ENCODE assay signal across 8 mouse cellular contexts in the genomic region with DNA sequence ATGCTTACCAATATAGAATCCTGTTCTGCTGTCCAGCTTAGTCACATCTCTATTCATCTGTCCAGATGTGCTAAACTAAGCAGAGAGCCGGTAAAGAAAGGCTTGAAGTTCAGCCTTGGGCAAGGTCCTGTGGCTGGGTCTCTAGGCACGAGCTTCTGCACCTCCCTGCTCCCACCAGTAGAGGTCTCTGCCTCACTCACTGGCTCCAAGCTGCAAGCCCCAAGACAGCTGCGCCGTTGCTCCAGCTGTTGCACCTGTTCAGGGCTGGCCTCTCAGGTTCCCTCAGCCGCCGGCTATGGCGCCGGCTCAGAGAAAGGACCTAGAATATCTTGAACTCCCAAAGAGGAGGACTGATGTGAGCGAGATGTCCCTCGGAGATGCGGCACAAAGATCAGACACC. TPM values are rescaled to one million over a fixed set of nuclear protein-coding genes. Genes with fewer than 3 reads are reported as not detected.
DNase-seq lines count a peak whose midpoint lies in the region; ATAC-seq lines count a peak whose summit lies in the region.

No protein-coding gene starts in this region.

- no peak overlapping the region for H3K4me3 ChIP-seq in heart, embryonic 16.5 days (ENCODE audit: low read length)

- no peaks in the 10 kb centered on the region for H3K36me3 ChIP-seq in heart, embryonic 16.5 days (ENCODE audit: control insufficient read depth, insufficient read depth)

- WGBS in heart, embryonic 16.5 days, result 11% methylated on average over 11 of the region's 11 CpGs

- H3K27ac ChIP-seq in heart, embryonic 16.5 days (ENCODE audit: low read length), result no peak overlapping the region

- 0 out of 2 replicates have a peak, but pooled peaks have one; percentile 28 for ATAC-seq in heart, embryonic 16.5 days (replicated peaks; ENCODE audit: extremely low read depth, insufficient read depth, low FRiP score)

- no peak overlapping the region for H3K9ac ChIP-seq in heart, embryonic 16.5 days (ENCODE audit: low read length)

- no peaks in the 10 kb centered on the region for H3K4me1 ChIP-seq in heart, embryonic 16.5 days (ENCODE audit: control insufficient read depth, insufficient read depth, low read length)

- DNase-seq in B cell, adult 2 months, result peak; percentile 63 to 64
- DNase-seq in WW6 (ENCODE audit: low read depth, low spot score), result peak; percentile 54
- DNase-seq in embryo, embryonic 10.5 days (ENCODE audit: low spot score), result peak; percentile 88
- DNase-seq in kidney, postnatal 4 days, result peak; percentile 81 to 86
- peak; percentile 54 to 64 for DNase-seq in lung, adult 18-20 months
- DNase-seq in retina, adult 2 months (ENCODE audit: low read depth, low spot score), result peak; percentile 18
- DNase-seq in thymus, postnatal 25 days, result peak; percentile 84

- H3K27me3 ChIP-seq in heart, embryonic 16.5 days (ENCODE audit: control insufficient read depth, insufficient read depth, low read length), result peaks cover 53% of the 10 kb centered on the region

- no peak overlapping the region for H3K4me2 ChIP-seq in heart, embryonic 16.5 days (ENCODE audit: low read depth, low read length)

- H3K9me3 ChIP-seq in heart, embryonic 16.5 days (replicated peaks; ENCODE audit: control insufficient read depth, low read length), result no peaks in the 10 kb centered on the region

RNA-seq across cellular contexts. Expression of a gene that starts 3.7 kb away (rescaled TPM):
- 0.15 TPM in 1 of 2 replicates, not detected in the other for polyA plus RNA-seq in heart, embryonic 16.5 days (2015; fragmentation: Nextera tagmentation; extraction: Ambion mirVana)

RNA-seq across cellular contexts. Expression of a gene that starts 29.4 kb away (rescaled TPM):
- 2.9 and 3.0 TPM in 2 replicates for polyA plus RNA-seq in heart, embryonic 16.5 days (2015; fragmentation: Nextera tagmentation; extraction: Ambion mirVana)

Comparison
In these comparisons a context has a peak if more than half of its experiments do, and no peak if none do; other contexts are left out.
1. DNase-seq: peak in every context shown above with its lines; median percentile 88 in embryo, embryonic 10.5 days; 84 in thymus, postnatal 25 days; 84 in kidney, postnatal 4 days; 64 in B cell, adult 2 months; 59 in lung, adult 18-20 months; 54 in WW6; 18 in retina, adult 2 months.